Mouse (Mus musculus) ES-Bruce4 (cell line): ENCODE results near the gene Lrrc73.

Source experiments
- CTCF ChIP-seq: IDR thresholded peaks from one replicate; pipeline ENCODE4 v1.8.1; 2011; ENCODE audit warnings: low read depth, low read length
- EP300 ChIP-seq: IDR thresholded peaks from 2 replicates; pipeline ENCODE4 v1.6.1; 2011; ENCODE audit warnings: low read depth, low read length; ENCODE audit not compliant: insufficient read depth
- POLR2A ChIP-seq: IDR thresholded peaks from one replicate; pipeline ENCODE4 v1.8.1; 2011; ENCODE audit warnings: low read length; ENCODE audit not compliant: insufficient read depth

DNA sequence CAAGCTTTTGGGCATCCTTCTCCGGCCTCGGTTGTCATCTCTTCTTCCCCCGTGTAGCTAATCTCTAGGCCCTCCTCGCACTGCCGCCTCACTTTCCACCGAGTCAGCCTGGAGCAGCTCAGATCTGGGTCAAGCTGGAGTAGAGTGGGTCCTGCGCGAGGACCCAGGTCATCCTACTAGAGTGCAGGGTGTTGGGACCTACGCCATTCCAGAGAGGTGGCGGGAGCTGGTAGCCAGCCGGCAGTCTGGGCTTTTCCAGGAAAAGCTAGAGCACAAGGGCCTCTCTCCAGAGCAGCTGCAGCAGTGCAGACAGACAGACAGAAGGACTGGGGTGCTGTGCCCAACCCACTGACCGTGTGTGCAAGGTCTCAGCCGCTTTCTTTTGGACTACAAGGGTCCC, 11.1 kb upstream of the Lrrc73 start:
- TF ChIP-seq CTCF (no peak), POLR2A (no peak), EP300 (no peak)
